Mouse (Mus musculus) megakaryocyte, embryonic 14.5 days (primary cell): Measurements from ENCODE around the gene Gucy2f. TPM values are rescaled to one million over a fixed set of nuclear protein-coding genes. Genes with fewer than 3 reads are reported as not detected.
"Not testable (repeated sequence)": the region's sequence is repeated elsewhere in the genome, so short reads cannot be mapped to it uniquely, and the experiment has no call there.

Experiments used
- H3K27me3 ChIP-seq: replicated peaks from 2 replicates; pipeline ENCODE3; 2012; ENCODE audit warnings: inconsistent platforms
- H3K36me3 ChIP-seq: replicated peaks from 2 replicates; pipeline ENCODE3; 2012; ENCODE audit warnings: low read length, inconsistent platforms, mixed read lengths
- H3K4me1 ChIP-seq: 2 replicates; pipeline ENCODE4 v1.6.1; 2012; ENCODE audit warnings: inconsistent platforms
- H3K4me3 ChIP-seq: replicated peaks from 2 replicates; pipeline ENCODE3; 2012; ENCODE audit warnings: moderate library complexity, mild to moderate bottlenecking, inconsistent platforms
- H3K9me3 ChIP-seq: 2 replicates; pipeline ENCODE4 v1.6.1; 2012; ENCODE audit warnings: inconsistent platforms
- FLI1 ChIP-seq: IDR thresholded peaks from 2 replicates; pipeline ENCODE4 v1.6.1; 2012; ENCODE audit warnings: low read length, inconsistent platforms, mixed read lengths
- GATA1 ChIP-seq: IDR thresholded peaks from 3 replicates; pipeline ENCODE4 v1.6.1; 2012; ENCODE audit warnings: mixed read lengths, low read length, inconsistent platforms, borderline replicate concordance
- polyA plus RNA-seq: library from polyadenylated mRNA; stranded (reverse); fragments of >175 nt; gene quantifications from 2 replicates; pipeline ENCODE4 v1.2.3, GENCODE M21; 2012; ENCODE audit warnings: low replicate concordance; ENCODE audit not compliant: insufficient read depth

The Gucy2f gene
- not detected in 2 replicates for polyA plus RNA-seq

- H3K4me3 ChIP-seq = no peak within 1 kb of the TSS
- H3K9me3 ChIP-seq = no peaks in the 10 kb centered on the region
- H3K36me3 ChIP-seq = no peaks in the 10 kb centered on the region
- no peak for TF ChIP-seq FLI1
- TF ChIP-seq GATA1 = no peak
- peaks cover 19% of the 10 kb centered on the region for H3K27me3 ChIP-seq
- H3K4me1 ChIP-seq = no peaks in the 10 kb centered on the region
Observed at GRCm38 (mm10) chrX:142196831-142197230, at the start of gene Gucy2f. Gene Gucy2f, minus strand, starts transcription at chrX:142196931.

GRCm38 (mm10) chrX:142245682-142246327 lies 49.1 kb upstream of the Gucy2f start:
- no peaks in the 10 kb centered on the region for H3K9me3 ChIP-seq
- no peak overlapping the region for H3K4me3 ChIP-seq
- H3K27me3 ChIP-seq = peaks cover 9% of the 10 kb centered on the region
- TF ChIP-seq GATA1 (no peak), FLI1 (no peak)
- no peaks in the 10 kb centered on the region for H3K4me1 ChIP-seq
- H3K36me3 ChIP-seq = no peaks in the 10 kb centered on the region

GRCm38 (mm10) chrX:142237101-142237500 lies 40.4 kb upstream of the Gucy2f start:
- H3K4me3 ChIP-seq = no peak overlapping the region
- H3K27me3 ChIP-seq = no peaks in the 10 kb centered on the region
- H3K4me1 ChIP-seq = no peaks in the 10 kb centered on the region
- TF ChIP-seq GATA1 (no peak), FLI1 (no peak)
- H3K9me3 ChIP-seq = no peaks in the 10 kb centered on the region
- H3K36me3 ChIP-seq = no peaks in the 10 kb centered on the region

GRCm38 (mm10) chrX:142236146-142236545 lies 39.4 kb upstream of the Gucy2f start:
- H3K4me1 ChIP-seq, H3K9me3 ChIP-seq, H3K36me3 ChIP-seq, H3K27me3 ChIP-seq, H3K4me3 ChIP-seq: not testable (repeated sequence)

- peak overlapping the region; percentile 91 for H3K4me3 ChIP-seq
- H3K27me3 ChIP-seq = no peaks in the 10 kb centered on the region
- H3K4me1 ChIP-seq = no peaks in the 10 kb centered on the region
- no peaks in the 10 kb centered on the region for H3K9me3 ChIP-seq
- no peak for TF ChIP-seq GATA1
- no peak for TF ChIP-seq FLI1
- no peaks in the 10 kb centered on the region for H3K36me3 ChIP-seq
Observed at GRCm38 (mm10) chrX:142228769-142229158, 32.0 kb upstream of the Gucy2f start.

- Histone ChIP-seq H3K9me3 (no peaks in the 10 kb centered on the region), H3K4me1 (no peaks in the 10 kb centered on the region), H3K27me3 (no peaks in the 10 kb centered on the region), H3K4me3 (peak overlapping the region; percentile 91), H3K36me3 (no peaks in the 10 kb centered on the region)
- TF ChIP-seq GATA1 = no peak
- TF ChIP-seq FLI1 = no peak
Observed at GRCm38 (mm10) chrX:142228055-142228768, 31.5 kb upstream of the Gucy2f start.

- H3K4me1 ChIP-seq = no peaks in the 10 kb centered on the region
- H3K4me3 ChIP-seq = peak overlapping the region; percentile 91
- H3K9me3 ChIP-seq = no peaks in the 10 kb centered on the region
- no peaks in the 10 kb centered on the region for H3K36me3 ChIP-seq
- no peak for TF ChIP-seq GATA1
- no peak for TF ChIP-seq FLI1
- H3K27me3 ChIP-seq = no peaks in the 10 kb centered on the region
Observed at GRCm38 (mm10) chrX:142227398-142228054, 30.8 kb upstream of the Gucy2f start.

GRCm38 (mm10) chrX:142226542-142226941 lies 29.8 kb upstream of the Gucy2f start, which contains the start of gene Nxt2:
Gene Nxt2, plus strand, starts transcription at chrX:142226770.
- no peaks in the 10 kb centered on the region for H3K4me1 ChIP-seq
- H3K9me3 ChIP-seq = no peaks in the 10 kb centered on the region
- H3K36me3 ChIP-seq = no peaks in the 10 kb centered on the region
- H3K4me3 ChIP-seq = peak within 1 kb of the TSS; percentile 91
- TF ChIP-seq FLI1 = no peak
- no peaks in the 10 kb centered on the region for H3K27me3 ChIP-seq

- Histone ChIP-seq H3K27me3 (peaks cover 15% of the 10 kb centered on the region), H3K9me3 (no peaks in the 10 kb centered on the region), H3K36me3 (no peaks in the 10 kb centered on the region), H3K4me1 (no peaks in the 10 kb centered on the region), H3K4me3 (no peak overlapping the region)
- TF ChIP-seq GATA1 (no peak), FLI1 (no peak)
Observed at GRCm38 (mm10) chrX:142200295-142200694, 3.6 kb upstream of the Gucy2f start.

GRCm38 (mm10) chrX:142195551-142195950 lies 1.2 kb downstream of the Gucy2f start:
- H3K36me3 ChIP-seq = no peaks in the 10 kb centered on the region
- H3K4me1 ChIP-seq = no peaks in the 10 kb centered on the region
- TF ChIP-seq GATA1 (no peak), FLI1 (no peak)
- no peak overlapping the region for H3K4me3 ChIP-seq
- peaks cover 19% of the 10 kb centered on the region for H3K27me3 ChIP-seq
- H3K9me3 ChIP-seq = no peaks in the 10 kb centered on the region
